Mouse (Mus musculus): ENCODE results near the gene Med14.

GRCm38 (mm10) chrX:12761259-12761625 is 631 bp downstream of the Med14 start:
- no peak for TF ChIP-seq POLR2A (IDR thresholded peaks at IDR 0.05; ENCODE audit: extremely low read depth, insufficient read depth, low read length)
- TF ChIP-seq CTCF (IDR thresholded peaks at IDR 0.05; ENCODE audit: low read depth, low read length), result no peak

All from liver, adult 2 months (tissue).